Mouse (Mus musculus): ENCODE results near the gene Olfr70.

The Olfr70 gene

DNA sequence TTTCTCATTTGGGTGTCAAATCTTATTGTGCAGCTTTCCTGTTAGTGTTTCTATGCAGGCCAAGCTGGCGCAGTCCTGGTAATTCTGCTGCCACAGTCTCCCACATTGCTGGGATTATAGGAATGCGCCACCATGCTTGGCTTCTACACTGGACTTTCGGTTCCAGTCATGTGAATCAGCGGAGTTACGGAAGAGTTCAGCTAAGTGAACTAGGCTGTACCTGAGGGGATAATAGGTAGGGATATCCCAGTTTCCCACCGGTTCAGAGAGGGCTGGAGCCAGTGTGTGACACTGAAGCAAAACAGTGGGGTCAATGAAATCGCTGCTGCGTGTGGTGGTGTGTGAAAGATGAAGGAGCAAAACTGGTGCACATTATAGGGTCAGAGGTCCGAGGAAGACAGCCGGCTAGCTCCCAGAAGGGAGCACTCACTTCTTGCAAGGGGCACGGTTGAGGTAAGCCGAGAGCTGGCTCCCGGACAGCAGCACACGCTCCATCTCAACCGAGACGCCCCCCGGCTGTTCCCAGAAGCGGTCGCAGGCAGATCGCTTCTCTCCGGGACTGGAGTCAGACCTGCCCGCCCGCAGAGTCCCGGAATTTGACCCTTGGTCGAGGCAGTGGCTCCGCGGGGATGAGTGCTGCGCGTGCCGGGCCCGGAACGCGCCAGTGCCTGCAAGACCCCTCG, 44.8 kb downstream of the Olfr70 start:
- DNase-seq (ENCODE audit: low spot score in 2 of 2) = no peak

- DNase-seq (ENCODE audit: low spot score in 2 of 2) = peak; percentile 30 to 34
Observed at GRCm38 (mm10) chr4:43653161-43654015, 47.2 kb downstream of the Olfr70 start, which contains the start of gene Spag8. Gene Spag8 (minus strand): TSS chr4:43653594.

DNA sequence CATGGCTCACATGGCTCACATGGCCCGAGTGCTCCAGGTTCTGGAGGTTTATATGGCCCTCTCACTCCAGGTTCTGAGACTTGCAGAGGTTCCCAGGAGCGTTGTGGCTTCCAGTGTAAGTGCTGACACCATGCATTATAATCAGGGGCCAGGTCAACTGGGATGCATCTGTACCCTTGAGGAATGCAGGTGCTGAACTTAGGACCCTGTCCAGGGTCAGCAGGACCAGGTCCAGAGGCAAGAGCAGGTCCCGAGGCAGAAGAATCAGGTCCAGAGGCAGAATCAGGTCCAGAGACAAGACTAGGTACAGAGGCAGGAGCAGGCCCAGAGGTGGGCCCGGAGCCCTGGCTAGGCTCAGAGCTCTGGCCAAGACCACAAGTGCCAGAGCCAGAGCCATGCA, 47.9 kb downstream of the Olfr70 start:
- no peak for DNase-seq (ENCODE audit: low spot score in 2 of 2)

- DNase-seq (ENCODE audit: low spot score in 2 of 2) = no peak
Observed at GRCm38 (mm10) chr4:43649783-43650182, 50.8 kb downstream of the Olfr70 start.

Data from heart, adult 9 months (tissue).